Mouse (Mus musculus): ENCODE results near the gene Prpsap1.
"Not testable (repeated sequence)": the region's sequence is repeated elsewhere in the genome, so short reads cannot be mapped to it uniquely, and the experiment has no call there.

Gene Prpsap1

GRCm38 (mm10) chr11:116484261-116484660, 9.7 kb downstream of the Prpsap1 start:
- no peak for DNase-seq

GRCm38 (mm10) chr11:116481776-116482175, 12.2 kb downstream of the Prpsap1 start:
- DNase-seq = no peak

GRCm38 (mm10) chr11:116480975-116481374, 13.0 kb downstream of the Prpsap1 start:
- DNase-seq = no peak

- DNase-seq = no peak
These were observed 14.2 kb downstream of the Prpsap1 start for GRCm38 (mm10) chr11:116479832-116480231.

- DNase-seq = no peak
These were observed 15.0 kb downstream of the Prpsap1 start for GRCm38 (mm10) chr11:116478978-116479377.

- DNase-seq = no peak
These were observed 16.7 kb downstream of the Prpsap1 start for GRCm38 (mm10) chr11:116477160-116477759.

GRCm38 (mm10) chr11:116476696-116477095, 17.3 kb downstream of the Prpsap1 start:
- no peak for DNase-seq

- DNase-seq = peak; percentile 50
These were observed 18.0 kb downstream of the Prpsap1 start for GRCm38 (mm10) chr11:116476041-116476440.

- no peak for DNase-seq
These were observed 21.7 kb downstream of the Prpsap1 start for GRCm38 (mm10) chr11:116472275-116472674.

- DNase-seq = no peak
These were observed 23.1 kb downstream of the Prpsap1 start for GRCm38 (mm10) chr11:116470896-116471295.

- DNase-seq = peak; percentile 34
These were observed 23.8 kb downstream of the Prpsap1 start for GRCm38 (mm10) chr11:116470249-116470648.

GRCm38 (mm10) chr11:116468338-116468737, 25.7 kb downstream of the Prpsap1 start:
- not testable (repeated sequence) for DNase-seq

GRCm38 (mm10) chr11:116466141-116466540, 27.9 kb downstream of the Prpsap1 start, which contains the start of gene Qrich2:
TSS of gene Qrich2 (minus strand) at chr11:116466241.
- DNase-seq = no peak

- DNase-seq = peak; percentile 84
These were observed 30.2 kb downstream of the Prpsap1 start for GRCm38 (mm10) chr11:116463833-116464232.

GRCm38 (mm10) chr11:116463338-116463737, 30.7 kb downstream of the Prpsap1 start:
- DNase-seq = no peak

- no peak for DNase-seq
These were observed 34.2 kb downstream of the Prpsap1 start for GRCm38 (mm10) chr11:116459786-116460185.

- no peak for DNase-seq
These were observed 37.8 kb downstream of the Prpsap1 start for GRCm38 (mm10) chr11:116456234-116456633.

- DNase-seq = no peak
These were observed 40.1 kb downstream of the Prpsap1 start for GRCm38 (mm10) chr11:116453889-116454288.

GRCm38 (mm10) chr11:116449341-116449740, 44.7 kb downstream of the Prpsap1 start:
- DNase-seq = no peak

- DNase-seq = no peak
These were observed 46.2 kb downstream of the Prpsap1 start for GRCm38 (mm10) chr11:116447822-116448221.

GRCm38 (mm10) chr11:116446308-116446887, 47.6 kb downstream of the Prpsap1 start:
- no peak for DNase-seq

GRCm38 (mm10) chr11:116445596-116446307, 48.2 kb downstream of the Prpsap1 start:
- peak; percentile 96 for DNase-seq

- DNase-seq = no peak
These were observed 50.1 kb downstream of the Prpsap1 start for GRCm38 (mm10) chr11:116443935-116444334.

GRCm38 (mm10) chr11:116443311-116443710, 50.7 kb downstream of the Prpsap1 start:
- no peak for DNase-seq

Measured in kidney, adult 18-20 months (tissue).